Mouse (Mus musculus) forebrain, embryonic 13.5 days (tissue): ENCODE data around the gene Nek11. TPM values are rescaled to one million over a fixed set of nuclear protein-coding genes. Genes with fewer than 3 reads are reported as not detected.

Experiments used
- ATAC-seq: fragments of 200-750 bp; cut with Nextera tagmentation; 2 replicates; pipeline ENCODE4 v1.8.0; 2017
- H3K27ac ChIP-seq: fragments of 300-500 bp; sonication (generic); 2 replicates; pipeline ENCODE4 v1.5.1; 2015; ENCODE audit warnings: inconsistent platforms, mild to moderate bottlenecking, moderate library complexity
- H3K27me3 ChIP-seq: fragments of 300-500 bp; sonication (generic); 2 replicates; pipeline ENCODE4 v1.6.1; 2015; ENCODE audit warnings: mild to moderate bottlenecking, inconsistent platforms
- H3K36me3 ChIP-seq: fragments of 300-500 bp; sonication (generic); 2 replicates; pipeline ENCODE4 v1.6.1; 2015; ENCODE audit warnings: mild to moderate bottlenecking, inconsistent platforms; ENCODE audit not compliant: poor library complexity, severe bottlenecking
- H3K4me1 ChIP-seq: fragments of 300-500 bp; sonication (generic); 2 replicates; pipeline ENCODE4 v1.6.1; 2015; ENCODE audit warnings: inconsistent platforms
- H3K4me2 ChIP-seq: fragments of 300-500 bp; sonication (generic); 2 replicates; pipeline ENCODE4 v1.6.1; 2015; ENCODE audit warnings: inconsistent platforms, mild to moderate bottlenecking, moderate library complexity
- H3K4me3 ChIP-seq: fragments of 300-500 bp; sonication (generic); 2 replicates; pipeline ENCODE4 v1.5.1; 2015; ENCODE audit warnings: mild to moderate bottlenecking, inconsistent platforms
- H3K9ac ChIP-seq: fragments of 300-500 bp; sonication (generic); 2 replicates; pipeline ENCODE4 v1.6.1; 2015; ENCODE audit warnings: mild to moderate bottlenecking, inconsistent platforms
- H3K9me3 ChIP-seq: fragments of 300-500 bp; sonication (generic); replicated peaks from 2 replicates; pipeline ENCODE4 v1.6.1; 2016; ENCODE audit warnings: inconsistent platforms
- WGBS: fragments of 180-500 bp; shearing (Covaris S2); methylation state at CpG from one replicate; pipeline ENCODE4 v1.1.7; 2015; 5-methylcytosine and 5-hydroxymethylcytosine counted together
- polyA plus RNA-seq: library from polyadenylated mRNA; unstranded; fragments of >200 nt; fragmentation: Nextera tagmentation; extraction: Ambion mirVana; gene quantifications from 2 replicates; pipeline ENCODE4 v1.2.1, GENCODE M21; 2015

Gene Nek11
- polyA plus RNA-seq, 1 experiment from 2014 or later: 2.0 TPM

DNA sequence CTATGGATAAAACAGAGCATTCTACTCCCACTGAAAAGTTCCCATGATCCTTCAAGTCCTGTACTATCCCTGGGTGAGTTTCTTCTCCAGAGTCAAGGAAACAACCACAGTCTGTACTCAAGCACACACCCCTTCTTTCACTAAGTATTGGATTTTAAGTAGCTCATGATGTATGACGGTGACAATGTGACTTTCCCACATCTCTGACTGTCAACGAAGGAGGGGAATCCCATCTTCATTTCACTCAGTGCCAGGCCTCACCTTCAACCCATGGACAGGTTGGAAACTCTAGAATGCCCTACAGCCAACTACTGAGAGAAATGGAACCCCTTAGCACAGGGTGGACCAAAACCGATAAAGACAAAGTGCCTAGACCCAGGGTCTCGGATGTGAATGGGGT, 29.1 kb downstream of the Nek11 start:
- no peak overlapping the region for H3K4me3 ChIP-seq
- no peaks in the 10 kb centered on the region for H3K9me3 ChIP-seq
- no peaks in the 10 kb centered on the region for H3K36me3 ChIP-seq
- WGBS: 87% methylated on average over 4 of the region's 4 CpGs
- H3K9ac ChIP-seq: no peak overlapping the region
- no peaks in the 10 kb centered on the region for H3K4me1 ChIP-seq
- no peaks in the 10 kb centered on the region for H3K27me3 ChIP-seq
- H3K27ac ChIP-seq: no peak overlapping the region
- no peak for ATAC-seq
- H3K4me2 ChIP-seq: no peak overlapping the region

DNA sequence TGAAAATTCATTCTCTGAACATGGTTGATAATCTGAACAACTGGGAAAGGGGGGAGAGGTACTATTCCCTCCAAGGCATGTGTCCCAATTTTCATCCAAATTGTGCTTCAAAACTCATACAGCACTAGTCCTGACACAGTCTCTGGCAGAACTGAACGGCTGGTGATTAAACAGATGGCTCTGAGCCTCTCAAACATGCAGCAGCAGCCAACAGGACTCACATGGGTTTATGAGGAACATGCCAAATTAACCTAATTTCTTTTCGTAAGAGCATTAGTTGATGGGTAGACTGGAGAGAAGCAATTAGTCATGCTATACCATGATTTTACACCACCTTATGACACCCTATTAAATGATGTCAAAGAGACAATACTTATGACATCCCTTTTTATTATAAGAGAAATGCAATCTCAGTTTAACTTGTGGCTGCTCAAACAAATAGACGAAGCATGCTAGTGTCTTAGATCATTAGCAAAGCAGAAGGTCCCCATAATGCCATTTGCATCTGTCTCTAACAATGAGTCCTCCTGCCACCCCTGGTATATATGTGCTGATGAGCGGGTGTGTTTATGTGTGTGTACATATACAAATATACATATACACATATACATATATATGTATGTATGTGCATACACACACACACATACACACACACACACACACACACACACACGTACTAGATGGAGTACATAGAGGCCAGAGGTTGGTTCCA, 31.6 kb downstream of the Nek11 start:
- H3K27ac ChIP-seq: no peak overlapping the region
- no peak overlapping the region for H3K9ac ChIP-seq
- no peak overlapping the region for H3K4me3 ChIP-seq
- WGBS: 73% methylated on average over 5 of the region's 5 CpGs
- H3K27me3 ChIP-seq: no peaks in the 10 kb centered on the region
- H3K9me3 ChIP-seq: no peaks in the 10 kb centered on the region
- H3K36me3 ChIP-seq: no peaks in the 10 kb centered on the region
- H3K4me2 ChIP-seq: no peak overlapping the region
- peak; percentile 80; the same call in 1 of the 2 replicates for ATAC-seq
- peaks cover 4% of the 10 kb centered on the region for H3K4me1 ChIP-seq

DNA sequence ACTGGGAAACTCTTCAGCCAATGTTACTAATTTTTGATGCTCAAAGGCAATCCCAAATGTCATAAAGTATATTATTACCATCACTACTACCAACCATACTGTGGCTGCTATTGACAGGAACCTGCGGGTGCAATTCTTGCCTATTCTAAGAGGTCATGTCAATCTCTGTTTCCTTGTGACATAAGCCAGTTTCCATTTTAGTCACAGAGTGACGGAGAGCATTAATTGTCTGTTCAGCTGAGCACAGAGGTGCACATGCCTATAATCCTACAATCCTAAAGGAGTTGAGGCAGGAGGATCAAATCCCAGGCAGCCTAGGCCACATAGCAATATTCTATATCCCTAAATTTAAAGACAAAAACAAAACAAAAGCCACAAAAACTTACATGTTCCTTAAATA, 33.1 kb downstream of the Nek11 start:
- Histone ChIP-seq H3K27ac (no peak overlapping the region), H3K4me1 (peaks cover 4% of the 10 kb centered on the region), H3K9ac (no peak overlapping the region), H3K9me3 (no peaks in the 10 kb centered on the region), H3K4me2 (no peak overlapping the region), H3K36me3 (no peaks in the 10 kb centered on the region), H3K4me3 (no peak overlapping the region), H3K27me3 (no peaks in the 10 kb centered on the region)
- 72% methylated on average over 2 of the region's 2 CpGs for WGBS
- no peak for ATAC-seq

DNA sequence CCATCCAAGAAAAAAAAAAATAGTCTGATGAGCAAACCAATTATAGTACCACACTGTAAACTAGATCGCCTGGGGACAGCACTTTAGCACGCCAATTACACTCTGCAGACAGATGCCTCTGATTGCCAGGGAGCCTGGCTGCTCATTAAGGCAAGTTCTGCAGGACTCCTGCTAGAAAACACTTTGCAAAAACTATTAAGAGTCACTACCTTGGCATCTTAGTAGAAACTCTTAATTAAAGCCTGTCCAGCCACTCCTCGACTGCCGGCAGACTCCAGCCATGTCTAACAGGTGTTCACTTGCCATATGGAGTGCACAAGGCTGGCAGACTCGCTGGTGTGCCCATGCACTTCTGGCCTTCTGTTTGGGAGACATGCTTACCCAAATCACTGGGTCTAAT, 46.3 kb downstream of the Nek11 start:
- WGBS: 37% methylated on average over 5 of the region's 5 CpGs
- no peaks in the 10 kb centered on the region for H3K27me3 ChIP-seq
- H3K4me3 ChIP-seq: no peak overlapping the region
- peak; percentile 96 for ATAC-seq
- peaks cover 26% of the 10 kb centered on the region for H3K4me1 ChIP-seq
- no peak overlapping the region for H3K9ac ChIP-seq
- no peaks in the 10 kb centered on the region for H3K9me3 ChIP-seq
- H3K4me2 ChIP-seq: no peak overlapping the region
- peak overlapping the region; percentile 59 for H3K27ac ChIP-seq
- H3K36me3 ChIP-seq: no peaks in the 10 kb centered on the region

DNA sequence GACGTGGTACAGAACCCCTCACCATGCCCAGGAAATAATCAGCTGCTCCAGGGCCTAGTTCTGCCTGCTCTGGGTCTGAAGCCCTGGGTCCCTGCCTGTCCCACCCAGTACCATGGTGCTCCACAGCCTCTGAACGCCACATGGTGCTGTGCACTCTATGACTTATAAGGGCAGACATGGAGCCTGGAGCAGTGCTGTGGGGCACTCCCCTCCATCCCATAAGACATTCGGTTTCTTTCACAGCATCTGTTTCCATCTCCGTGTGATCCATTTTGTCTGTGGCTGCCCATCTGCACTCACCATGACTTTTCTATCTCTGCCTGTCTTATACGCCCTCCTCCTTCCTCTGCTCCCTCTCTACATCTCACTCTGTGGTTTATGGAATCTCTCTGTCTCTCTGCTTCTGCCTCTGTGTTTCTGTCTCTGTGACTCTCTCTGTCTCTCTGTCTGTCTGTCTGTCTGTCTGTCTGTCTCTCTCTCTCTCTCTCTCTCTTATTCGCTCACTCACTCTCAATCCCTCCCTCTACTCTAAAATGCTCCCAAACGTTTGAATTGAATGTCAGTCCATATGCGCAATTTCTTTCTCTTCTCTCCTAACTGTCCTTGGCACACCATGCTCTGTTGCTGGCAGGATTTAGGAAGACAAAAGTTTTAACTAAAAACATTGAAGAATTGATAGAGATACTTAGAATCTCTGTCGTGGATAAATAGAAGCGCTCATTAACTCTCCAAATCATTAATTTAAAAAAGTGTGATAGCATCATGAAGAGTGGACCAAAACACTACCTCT, 46.9 kb downstream of the Nek11 start:
- Histone ChIP-seq H3K4me1 (peaks cover 27% of the 10 kb centered on the region), H3K27ac (peak overlapping the region; percentile 81)
- peak; percentile 60 for ATAC-seq

DNA sequence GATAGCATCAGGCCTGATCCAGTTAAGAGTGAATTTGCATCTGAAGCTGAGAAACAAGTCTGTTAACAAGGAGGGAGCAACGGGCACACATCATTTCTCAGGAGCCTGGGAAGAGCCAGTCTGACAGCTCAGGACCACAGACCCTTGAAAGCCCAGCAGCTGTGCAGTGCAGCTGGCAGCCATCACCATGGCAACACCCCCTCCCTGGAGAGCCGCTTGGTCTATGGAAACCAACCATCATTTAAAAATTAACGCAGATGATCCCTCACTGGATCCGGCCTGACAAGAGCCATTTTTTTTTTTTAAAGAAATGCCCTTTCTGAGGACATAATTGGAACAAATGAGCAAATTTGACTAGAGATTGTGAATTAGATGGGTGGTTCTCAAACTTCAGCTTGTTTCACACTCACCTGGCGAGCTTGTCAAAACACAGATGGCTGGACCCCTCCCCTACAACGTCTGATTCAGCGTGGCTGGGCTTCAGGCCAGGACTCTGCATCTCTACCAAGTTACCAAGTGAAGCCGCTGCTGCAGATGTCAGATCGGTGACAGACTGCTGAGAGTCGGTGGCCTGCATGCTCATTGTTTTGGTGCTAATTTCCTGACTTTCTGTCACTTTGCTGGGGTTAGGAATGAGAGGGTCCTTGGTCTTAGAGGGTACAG, 52.2 kb downstream of the Nek11 start:
- WGBS: 28% methylated on average over 10 of the region's 10 CpGs
- H3K27me3 ChIP-seq: no peaks in the 10 kb centered on the region
- no peak overlapping the region for H3K4me2 ChIP-seq
- H3K9me3 ChIP-seq: peaks cover 7% of the 10 kb centered on the region; the same call in 1 of the 2 replicates
- peak overlapping the region; percentile 74 for H3K27ac ChIP-seq
- H3K4me1 ChIP-seq: peaks cover 19% of the 10 kb centered on the region
- no peak overlapping the region for H3K4me3 ChIP-seq
- no peaks in the 10 kb centered on the region for H3K36me3 ChIP-seq
- no peak overlapping the region for H3K9ac ChIP-seq
- peak; percentile 98 for ATAC-seq

More for the DNA sequence above, 46.9 kb downstream of the Nek11 start:
- 55% methylated on average over 10 of the region's 10 CpGs for WGBS
- H3K4me2 ChIP-seq: peak overlapping the region; percentile 1; the same call in 1 of the 2 replicates
- peaks cover 4% of the 10 kb centered on the region; the same call in 1 of the 2 replicates for H3K9me3 ChIP-seq
- no peaks in the 10 kb centered on the region for H3K36me3 ChIP-seq
- no peak overlapping the region for H3K9ac ChIP-seq
- no peak overlapping the region for H3K4me3 ChIP-seq
- H3K27me3 ChIP-seq: no peaks in the 10 kb centered on the region

DNA sequence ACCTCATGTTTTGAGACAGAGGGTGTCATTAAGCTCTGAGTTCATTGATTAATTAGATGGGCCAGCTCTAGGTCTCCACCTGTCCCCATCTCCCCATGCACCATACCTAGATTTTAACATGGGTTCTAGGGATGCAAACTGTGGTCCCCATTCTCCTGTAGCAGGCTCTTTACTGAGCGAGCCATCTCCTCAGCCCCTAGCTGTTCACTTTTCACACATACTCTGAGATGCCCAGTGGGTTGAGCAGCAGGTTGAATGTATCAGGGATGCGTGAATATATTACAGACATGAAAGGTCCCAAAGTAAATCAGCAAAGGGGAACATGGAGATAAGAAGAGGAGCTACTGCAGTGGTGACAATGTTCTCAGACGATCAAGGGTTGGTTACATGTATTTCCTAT, 52.8 kb downstream of the Nek11 start:
- ATAC-seq: peak; percentile 20; the same call in 1 of the 2 replicates
- Histone ChIP-seq H3K4me2 (no peak overlapping the region), H3K27ac (peak overlapping the region; percentile 74), H3K4me3 (no peak overlapping the region), H3K36me3 (no peaks in the 10 kb centered on the region), H3K9ac (no peak overlapping the region), H3K4me1 (peaks cover 15% of the 10 kb centered on the region), H3K9me3 (peaks cover 7% of the 10 kb centered on the region; the same call in 1 of the 2 replicates), H3K27me3 (no peaks in the 10 kb centered on the region)
- WGBS: 70% methylated on average over 3 of the region's 3 CpGs

DNA sequence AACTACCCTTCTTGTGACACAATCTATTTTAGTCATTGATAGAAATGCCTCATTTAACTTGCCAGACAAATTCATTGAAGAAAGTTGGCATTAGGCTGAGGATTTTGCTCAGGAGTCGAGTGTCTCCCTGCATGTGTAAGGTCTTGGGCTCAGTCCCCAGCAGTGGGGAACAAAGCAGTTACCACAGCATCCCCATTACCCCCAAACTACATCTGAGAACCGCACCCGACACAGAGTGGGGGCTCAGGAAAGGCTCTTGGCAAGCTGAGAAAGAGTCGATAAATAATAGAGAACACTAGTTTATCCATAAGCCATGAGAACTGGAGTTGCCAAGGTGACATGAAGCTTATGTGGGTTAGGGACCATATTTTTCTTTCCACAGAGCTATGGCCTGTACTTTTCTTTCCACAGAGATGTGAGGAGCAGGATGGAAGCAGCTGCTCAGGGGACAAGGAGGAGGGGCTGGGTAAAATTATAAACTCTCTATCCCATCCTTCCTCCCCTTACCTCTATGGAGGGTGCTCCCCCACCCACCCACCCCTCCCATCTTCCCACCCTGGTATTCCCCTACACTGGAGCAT, 62.8 kb downstream of the Nek11 start:
- ATAC-seq: peak; percentile 83; the same call in 1 of the 2 replicates

DNA sequence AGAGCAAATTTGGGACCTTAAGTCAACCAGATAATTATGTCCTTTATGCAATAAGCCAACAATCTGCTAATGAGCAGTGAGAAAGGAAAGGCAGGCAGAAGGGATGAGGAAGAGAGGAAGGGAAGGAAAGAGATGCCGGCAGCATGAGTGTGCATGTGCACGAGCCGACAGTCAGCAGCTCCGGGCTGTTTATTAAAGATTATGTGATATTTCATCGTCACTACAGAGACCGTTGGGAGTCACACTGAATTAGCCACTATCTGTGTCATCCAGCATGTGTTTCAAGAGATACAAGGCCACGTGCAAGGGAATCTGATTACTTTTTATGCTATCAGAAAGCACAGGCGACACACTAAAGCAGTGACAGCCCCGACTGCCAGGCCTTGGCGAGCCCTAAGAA, 73.5 kb downstream of the Nek11 start:
- Histone ChIP-seq H3K9ac (no peak overlapping the region), H3K4me1 (no peaks in the 10 kb centered on the region), H3K9me3 (no peaks in the 10 kb centered on the region), H3K4me2 (no peak overlapping the region), H3K27me3 (no peaks in the 10 kb centered on the region), H3K27ac (no peak overlapping the region), H3K36me3 (no peaks in the 10 kb centered on the region), H3K4me3 (no peak overlapping the region)
- 86% methylated on average over 10 of the region's 10 CpGs for WGBS
- ATAC-seq: no peak

More for the DNA sequence above, 62.8 kb downstream of the Nek11 start:
- H3K27ac ChIP-seq: no peak overlapping the region
- H3K4me1 ChIP-seq: no peaks in the 10 kb centered on the region
- no peaks in the 10 kb centered on the region for H3K36me3 ChIP-seq
- no peak overlapping the region for H3K4me3 ChIP-seq
- no peak overlapping the region for H3K4me2 ChIP-seq
- H3K9ac ChIP-seq: no peak overlapping the region
- no peaks in the 10 kb centered on the region for H3K27me3 ChIP-seq
- 59% methylated on average over 4 of the region's 4 CpGs for WGBS
- no peaks in the 10 kb centered on the region for H3K9me3 ChIP-seq

DNA sequence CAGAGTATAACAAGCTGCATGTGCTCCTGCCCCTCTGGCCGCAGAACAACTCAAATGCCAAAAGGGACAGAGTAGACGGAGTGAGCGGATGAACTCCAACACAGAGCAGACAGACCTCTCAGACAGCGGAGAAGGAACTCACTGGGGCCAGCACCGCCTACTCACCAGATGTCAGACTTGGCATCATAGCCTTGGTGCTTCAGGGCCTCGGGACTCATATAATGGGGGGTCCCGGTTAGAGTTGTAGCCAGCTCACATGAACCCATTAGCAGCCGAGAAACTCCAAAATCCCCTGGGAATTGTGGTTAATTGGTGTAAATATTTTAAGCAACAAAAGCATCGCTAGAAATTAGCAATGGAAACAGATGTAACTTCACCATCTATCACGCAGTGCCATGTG, 82.1 kb downstream of the Nek11 start:
- H3K9me3 ChIP-seq: no peaks in the 10 kb centered on the region
- no peaks in the 10 kb centered on the region for H3K27me3 ChIP-seq
- H3K4me1 ChIP-seq: peaks cover 17% of the 10 kb centered on the region
- H3K4me2 ChIP-seq: no peak overlapping the region
- H3K4me3 ChIP-seq: no peak overlapping the region
- H3K9ac ChIP-seq: no peak overlapping the region
- ATAC-seq: peak; percentile 57; the same call in 1 of the 2 replicates
- H3K27ac ChIP-seq: no peak overlapping the region
- no peaks in the 10 kb centered on the region for H3K36me3 ChIP-seq
- 60% methylated on average over 10 of the region's 10 CpGs for WGBS

DNA sequence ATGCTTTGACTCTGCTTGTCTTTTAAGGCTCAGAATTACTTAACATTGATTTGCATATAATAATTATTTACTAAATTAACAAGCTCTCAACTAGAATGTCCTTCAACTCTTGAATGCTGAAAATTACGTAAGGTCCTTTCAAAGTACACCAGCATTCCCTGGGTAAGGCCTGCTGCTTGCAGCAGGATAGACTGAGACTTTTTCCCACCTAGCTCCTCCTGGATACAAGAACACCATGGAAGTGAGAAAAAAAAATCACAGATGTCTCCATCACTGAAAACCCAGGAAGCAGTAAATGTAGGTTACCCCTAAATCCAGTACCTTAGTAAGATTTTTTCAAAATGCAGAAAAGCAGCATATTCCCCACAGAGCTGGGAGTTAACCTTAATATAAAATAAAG, 82.6 kb downstream of the Nek11 start:
- H3K9me3 ChIP-seq: no peaks in the 10 kb centered on the region
- no peak overlapping the region for H3K4me3 ChIP-seq
- H3K36me3 ChIP-seq: no peaks in the 10 kb centered on the region
- peaks cover 17% of the 10 kb centered on the region for H3K4me1 ChIP-seq
- H3K27ac ChIP-seq: no peak overlapping the region
- WGBS: 84% methylated on average over 1 of the region's 1 CpGs
- H3K9ac ChIP-seq: no peak overlapping the region
- ATAC-seq: no peak
- no peak overlapping the region for H3K4me2 ChIP-seq
- no peaks in the 10 kb centered on the region for H3K27me3 ChIP-seq
